Mouse (Mus musculus): Measurements from ENCODE around the gene U2af1l4. TPM values are rescaled to one million over a fixed set of nuclear protein-coding genes. Genes with fewer than 3 reads are reported as not detected.

Gene U2af1l4
- total and polyA plus RNA-seq, 2 experiments from 2014 or later: 54.7 to 96.4 TPM

GRCm38 (mm10) chr7:30572389-30572788, 9.3 kb downstream of the U2af1l4 start:
- H3K36me3 ChIP-seq (ENCODE audit: insufficient read depth, low read length): peaks cover 92% of the 10 kb centered on the region
- H3K4me3 ChIP-seq (ENCODE audit: low read depth, low read length): no peak overlapping the region
- no peak overlapping the region for H3K9ac ChIP-seq (replicated peaks; ENCODE audit: low read length, poor library complexity, severe bottlenecking)
- no peak for DNase-seq (ENCODE audit: low spot score)
- 84% methylated on average over 5 of the region's 5 CpGs for WGBS
- no peaks in the 10 kb centered on the region for H3K9me3 ChIP-seq (ENCODE audit: low read length)
- no peak for TF ChIP-seq CTCF (IDR thresholded peaks at IDR 0.05)
- H3K27ac ChIP-seq (ENCODE audit: low read depth, low read length): no peak overlapping the region
- ATAC-seq (ENCODE audit: low FRiP score): no peak
- no peak overlapping the region for H3K4me2 ChIP-seq (ENCODE audit: low read depth, low read length, poor library complexity, severe bottlenecking)
- no peaks in the 10 kb centered on the region for H3K27me3 ChIP-seq (ENCODE audit: insufficient read depth, low read length)
- H3K4me1 ChIP-seq (ENCODE audit: insufficient read depth, low read length): no peaks in the 10 kb centered on the region

DNA sequence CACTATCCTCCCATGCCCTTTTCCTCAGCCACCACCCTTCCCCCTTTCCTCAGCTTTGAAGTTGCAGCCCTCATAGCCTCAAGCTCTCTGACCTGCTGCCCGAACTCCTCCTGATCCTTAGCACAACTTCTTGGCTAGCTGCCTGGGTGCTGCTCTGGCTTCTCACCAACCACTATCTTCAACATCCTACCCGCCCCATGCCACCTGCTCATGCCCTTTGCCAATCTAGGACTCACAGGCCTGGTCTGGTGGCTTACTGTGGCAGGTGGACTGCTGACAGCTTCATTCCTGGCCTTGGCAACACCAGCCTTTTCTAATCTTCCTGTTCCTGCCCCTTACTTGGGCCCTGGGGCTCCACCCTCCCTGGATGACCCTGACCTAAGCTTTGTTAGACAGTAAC, 9.9 kb downstream of the U2af1l4 start:
- Histone ChIP-seq H3K4me2 (ENCODE audit: low read depth, low read length, poor library complexity, severe bottlenecking) (no peak overlapping the region), H3K27me3 (ENCODE audit: insufficient read depth, low read length) (no peaks in the 10 kb centered on the region), H3K9ac (replicated peaks; ENCODE audit: low read length, poor library complexity, severe bottlenecking) (no peak overlapping the region), H3K9me3 (ENCODE audit: low read length) (no peaks in the 10 kb centered on the region), H3K27ac (ENCODE audit: low read depth, low read length) (no peak overlapping the region), H3K4me1 (ENCODE audit: insufficient read depth, low read length) (no peaks in the 10 kb centered on the region), H3K36me3 (ENCODE audit: insufficient read depth, low read length) (peaks cover 94% of the 10 kb centered on the region), H3K4me3 (ENCODE audit: low read depth, low read length) (no peak overlapping the region)
- no peak for ATAC-seq (ENCODE audit: low FRiP score)
- no peak for TF ChIP-seq CTCF (IDR thresholded peaks at IDR 0.05)
- 89% methylated on average over 2 of the region's 2 CpGs for WGBS
- DNase-seq (ENCODE audit: low spot score): peak; percentile 35

DNA sequence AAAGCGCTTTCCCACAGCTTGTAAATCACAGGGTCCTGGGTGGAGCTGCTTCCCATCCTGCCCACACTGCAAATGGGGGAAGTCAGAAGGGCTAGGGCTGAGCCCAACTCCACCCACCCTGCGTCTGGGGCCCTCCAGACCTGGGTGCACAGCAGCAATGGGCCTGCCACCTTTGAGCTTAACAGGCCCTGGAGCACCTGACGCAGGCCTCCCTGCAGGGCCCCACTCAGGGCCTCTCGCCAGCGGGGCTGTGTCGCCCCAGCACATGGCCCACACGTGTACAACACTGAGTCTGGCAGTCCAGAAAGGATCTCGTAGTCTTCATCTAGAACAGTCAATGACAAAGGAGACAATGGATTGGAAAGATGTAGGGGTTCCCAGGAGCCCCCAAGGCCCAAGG, 16.8 kb downstream of the U2af1l4 start:
- Histone ChIP-seq H3K36me3 (ENCODE audit: insufficient read depth, low read length) (peaks cover 97% of the 10 kb centered on the region), H3K4me2 (ENCODE audit: low read depth, low read length, poor library complexity, severe bottlenecking) (no peak overlapping the region), H3K9me3 (ENCODE audit: low read length) (no peaks in the 10 kb centered on the region), H3K27me3 (ENCODE audit: insufficient read depth, low read length) (no peaks in the 10 kb centered on the region), H3K9ac (replicated peaks; ENCODE audit: low read length, poor library complexity, severe bottlenecking) (no peak overlapping the region), H3K4me3 (ENCODE audit: low read depth, low read length) (no peak overlapping the region), H3K27ac (ENCODE audit: low read depth, low read length) (no peak overlapping the region), H3K4me1 (ENCODE audit: insufficient read depth, low read length) (no peaks in the 10 kb centered on the region)
- TF ChIP-seq CTCF (IDR thresholded peaks at IDR 0.05): no peak
- 92% methylated on average over 8 of the region's 8 CpGs for WGBS
- ATAC-seq (ENCODE audit: low FRiP score) (no peak), DNase-seq (ENCODE audit: low spot score) (no peak)

- TF ChIP-seq CTCF (IDR thresholded peaks at IDR 0.05): no peak
- Histone ChIP-seq H3K4me2 (ENCODE audit: low read depth, low read length, poor library complexity, severe bottlenecking) (no peak overlapping the region), H3K4me1 (ENCODE audit: insufficient read depth, low read length) (no peaks in the 10 kb centered on the region), H3K27ac (ENCODE audit: low read depth, low read length) (no peak overlapping the region), H3K9ac (replicated peaks; ENCODE audit: low read length, poor library complexity, severe bottlenecking) (no peak overlapping the region), H3K27me3 (ENCODE audit: insufficient read depth, low read length) (no peaks in the 10 kb centered on the region), H3K9me3 (ENCODE audit: low read length) (no peaks in the 10 kb centered on the region), H3K36me3 (ENCODE audit: insufficient read depth, low read length) (peaks cover 91% of the 10 kb centered on the region), H3K4me3 (ENCODE audit: low read depth, low read length) (no peak overlapping the region)
- ATAC-seq (ENCODE audit: low FRiP score): no peak
- DNase-seq (ENCODE audit: low spot score): no peak
- whole genome bisulfite sequencing: 95% methylated on average over 16 of the region's 16 CpGs
These were observed 18.4 kb downstream of the U2af1l4 start for GRCm38 (mm10) chr7:30581547-30581946.

GRCm38 (mm10) chr7:30584339-30584738, 21.2 kb downstream of the U2af1l4 start:
- DNase-seq (ENCODE audit: low spot score) (no peak), ATAC-seq (ENCODE audit: low FRiP score) (no peak)
- 93% methylated on average over 10 of the region's 10 CpGs for WGBS
- H3K36me3 ChIP-seq (ENCODE audit: insufficient read depth, low read length): peaks cover 64% of the 10 kb centered on the region
- no peak overlapping the region for H3K4me3 ChIP-seq (ENCODE audit: low read depth, low read length)
- no peaks in the 10 kb centered on the region for H3K9me3 ChIP-seq (ENCODE audit: low read length)
- H3K27me3 ChIP-seq (ENCODE audit: insufficient read depth, low read length): no peaks in the 10 kb centered on the region
- H3K4me1 ChIP-seq (ENCODE audit: insufficient read depth, low read length): peaks cover 9% of the 10 kb centered on the region; the same call in 1 of the 2 replicates
- H3K27ac ChIP-seq (ENCODE audit: low read depth, low read length): no peak overlapping the region
- no peak overlapping the region for H3K4me2 ChIP-seq (ENCODE audit: low read depth, low read length, poor library complexity, severe bottlenecking)
- no peak for TF ChIP-seq CTCF (IDR thresholded peaks at IDR 0.05)
- H3K9ac ChIP-seq (replicated peaks; ENCODE audit: low read length, poor library complexity, severe bottlenecking): no peak overlapping the region

DNA sequence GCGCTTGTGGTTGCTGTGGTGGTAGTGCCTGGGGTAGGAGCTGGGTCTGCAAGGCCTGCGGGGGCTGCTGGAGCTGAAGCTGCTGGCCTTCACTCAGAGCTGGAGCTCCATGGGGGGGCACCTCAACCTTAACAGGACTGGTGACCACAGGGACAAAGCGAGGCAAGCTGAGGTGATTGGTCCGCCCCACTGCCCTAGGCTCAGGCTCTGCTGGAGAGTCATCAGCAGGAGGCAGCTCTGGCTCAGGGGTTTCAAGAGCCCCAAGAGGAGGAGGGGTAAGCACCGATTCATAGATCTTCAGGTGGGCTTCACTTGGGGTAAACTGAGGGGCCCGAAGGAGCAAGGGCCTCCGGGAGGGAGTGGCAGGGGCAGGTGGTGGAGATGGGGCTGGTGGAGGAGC, 22.1 kb downstream of the U2af1l4 start:
- Histone ChIP-seq H3K4me1 (ENCODE audit: insufficient read depth, low read length) (peaks cover 9% of the 10 kb centered on the region; the same call in 1 of the 2 replicates), H3K36me3 (ENCODE audit: insufficient read depth, low read length) (peaks cover 55% of the 10 kb centered on the region), H3K9ac (replicated peaks; ENCODE audit: low read length, poor library complexity, severe bottlenecking) (no peak overlapping the region), H3K27me3 (ENCODE audit: insufficient read depth, low read length) (no peaks in the 10 kb centered on the region), H3K9me3 (ENCODE audit: low read length) (no peaks in the 10 kb centered on the region), H3K4me3 (ENCODE audit: low read depth, low read length) (no peak overlapping the region), H3K27ac (ENCODE audit: low read depth, low read length) (no peak overlapping the region), H3K4me2 (ENCODE audit: low read depth, low read length, poor library complexity, severe bottlenecking) (no peak overlapping the region)
- ATAC-seq (ENCODE audit: low FRiP score) (no peak), DNase-seq (ENCODE audit: low spot score) (no peak)
- no peak for TF ChIP-seq CTCF (IDR thresholded peaks at IDR 0.05)
- 92% methylated on average over 7 of the region's 7 CpGs for WGBS

All from midbrain, postnatal 0 days (tissue).